Mouse (Mus musculus) CD4-positive, CD25-positive, alpha-beta regulatory T cell, adult 2 months (primary cell): Measurements from ENCODE around the gene Fam13c.

ENCODE experiments used
- DNase-seq: peaks from one replicate; pipeline ENCODE4 v3.0.0-alpha.2; 2012; ENCODE audit warnings: low read depth, low spot score

Fam13c gene

GRCm38 (mm10) chr10:70520143-70521131 lies 80.2 kb downstream of the Fam13c start:
- DNase-seq: no peak

GRCm38 (mm10) chr10:70521379-70521778 lies 81.1 kb downstream of the Fam13c start:
- DNase-seq: no peak

- no peak for DNase-seq
Measured at GRCm38 (mm10) chr10:70530185-70530823, 90.0 kb downstream of the Fam13c start.

DNA sequence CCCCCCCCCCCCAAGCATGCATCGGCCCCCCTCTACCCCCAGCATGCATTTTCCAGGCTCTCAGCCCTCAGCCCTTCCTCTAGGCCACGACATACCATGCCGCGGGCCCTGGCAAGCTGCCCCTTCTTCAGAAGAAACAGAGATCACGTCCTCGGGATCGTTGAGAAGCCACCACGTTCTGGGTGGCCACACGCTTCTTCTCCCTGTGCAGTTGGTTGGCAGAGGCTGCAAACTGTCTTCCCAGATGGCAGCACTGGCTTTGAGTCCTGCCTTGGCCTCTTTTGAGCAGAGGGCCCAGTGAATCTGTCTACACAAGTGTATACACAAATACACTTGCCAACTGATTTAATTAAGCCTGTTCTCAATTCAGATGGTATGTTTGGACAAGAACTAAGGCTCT lies 92.0 kb downstream of the Fam13c start:
- DNase-seq: no peak

- no peak for DNase-seq
Measured at GRCm38 (mm10) chr10:70533301-70533781, 93.1 kb downstream of the Fam13c start.

DNA sequence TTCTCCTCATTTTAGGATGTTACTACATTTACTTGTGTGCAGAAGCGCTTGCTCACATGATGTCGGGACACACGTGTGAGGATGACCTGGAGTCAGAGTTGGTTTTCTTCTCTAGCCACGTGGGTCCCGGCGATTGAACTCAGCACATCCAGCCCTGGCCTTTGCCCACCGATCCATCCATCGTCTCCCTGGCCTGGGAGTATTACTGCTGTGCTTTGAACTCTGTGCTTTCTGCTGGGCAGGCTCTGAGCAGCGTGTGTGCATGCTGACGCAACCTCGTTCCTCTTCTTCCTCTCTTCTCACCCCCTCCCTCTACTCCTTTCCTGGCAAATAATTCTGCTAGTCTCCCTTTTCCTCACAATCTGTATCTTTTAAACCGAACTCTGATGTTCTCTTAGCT lies 93.7 kb downstream of the Fam13c start:
- DNase-seq: no peak

DNA sequence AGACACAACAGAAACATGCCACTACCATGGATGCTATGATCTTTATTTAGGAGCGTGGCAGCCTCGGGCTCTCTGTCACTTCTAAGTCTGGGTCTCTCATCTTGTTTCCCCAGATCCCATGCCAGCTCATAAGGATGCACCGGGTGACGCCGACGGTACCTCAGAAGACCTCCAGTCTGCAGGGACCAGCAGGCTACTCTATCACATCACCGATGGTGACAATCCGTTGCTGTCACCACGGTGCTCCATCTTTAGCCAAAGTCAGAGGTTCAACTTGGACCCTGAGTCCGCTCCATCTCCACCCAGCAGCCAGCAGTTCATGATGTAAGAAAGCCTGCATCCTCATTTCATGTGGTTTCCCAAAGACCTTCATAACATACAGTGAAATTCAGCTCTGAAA lies 94.3 kb downstream of the Fam13c start:
- DNase-seq: no peak

- no peak for DNase-seq
Measured at GRCm38 (mm10) chr10:70535401-70535800, 95.1 kb downstream of the Fam13c start.

DNA sequence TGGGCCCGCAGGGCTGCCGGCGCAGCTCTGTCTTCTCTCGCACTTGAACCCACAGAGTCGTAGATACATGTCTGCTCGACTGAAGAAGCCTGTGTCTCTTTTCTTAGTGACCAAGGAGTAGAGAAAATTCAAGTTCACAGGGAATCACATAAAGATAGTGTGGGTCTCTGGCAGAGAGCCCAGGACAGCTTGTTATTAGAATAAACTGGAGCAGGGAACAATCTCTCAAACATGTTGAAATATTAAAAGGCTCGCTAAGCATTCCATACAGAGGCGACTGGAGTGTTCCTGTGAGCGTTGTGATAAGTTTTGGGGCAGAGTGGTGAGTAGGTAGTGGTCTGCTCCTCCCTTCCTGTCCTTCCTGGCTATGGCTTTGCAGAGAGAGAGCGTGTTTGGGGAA lies 97.4 kb downstream of the Fam13c start:
- DNase-seq: no peak

DNA sequence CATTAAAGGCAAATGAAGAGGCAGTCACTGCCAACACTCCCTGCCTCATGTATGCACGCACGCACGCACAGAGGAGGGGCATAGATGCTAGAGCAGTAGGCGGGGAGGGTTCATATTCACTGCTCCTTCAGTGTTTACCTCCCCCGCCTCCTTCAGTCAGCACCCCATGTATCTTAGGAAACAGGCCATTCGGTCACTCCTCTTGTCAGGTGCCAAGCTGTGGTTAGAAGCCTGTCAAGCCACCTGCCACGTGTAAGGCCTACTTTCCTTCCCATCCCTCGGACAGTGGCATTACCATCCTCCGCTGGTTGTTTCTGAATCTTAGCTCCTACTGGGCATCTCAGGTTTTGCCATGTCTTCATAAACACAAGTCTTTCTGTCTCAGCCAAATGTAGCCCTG lies 99.0 kb downstream of the Fam13c start:
- DNase-seq: no peak

GRCm38 (mm10) chr10:70540456-70541195 lies 100.3 kb downstream of the Fam13c start:
- no peak for DNase-seq

DNA sequence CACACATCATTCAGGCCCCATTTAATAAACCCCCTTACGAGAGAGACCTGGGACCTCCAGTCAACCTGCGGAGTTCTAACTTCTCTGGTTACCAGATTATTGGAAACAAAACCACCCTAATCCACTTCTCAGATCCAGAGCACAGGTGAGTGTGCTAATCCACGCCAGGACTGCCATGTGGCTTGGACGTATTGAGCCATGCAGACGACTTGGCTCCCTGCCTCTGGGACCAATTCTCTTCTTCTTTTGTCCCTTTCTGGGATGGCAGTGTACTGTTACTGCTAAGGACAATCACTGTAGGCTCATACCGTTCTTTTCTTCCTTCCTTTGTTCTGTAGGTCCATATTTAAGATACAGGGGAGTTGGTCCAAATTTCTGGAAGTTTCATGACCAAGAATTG lies 102.6 kb downstream of the Fam13c start:
- no peak for DNase-seq

- DNase-seq: no peak
Measured at GRCm38 (mm10) chr10:70552531-70552930, 112.2 kb downstream of the Fam13c start.

- no peak for DNase-seq
Measured at GRCm38 (mm10) chr10:70563636-70564035, 123.4 kb downstream of the Fam13c start.

- DNase-seq: no peak
Measured at GRCm38 (mm10) chr10:70581556-70582211, 141.4 kb downstream of the Fam13c start.

DNA sequence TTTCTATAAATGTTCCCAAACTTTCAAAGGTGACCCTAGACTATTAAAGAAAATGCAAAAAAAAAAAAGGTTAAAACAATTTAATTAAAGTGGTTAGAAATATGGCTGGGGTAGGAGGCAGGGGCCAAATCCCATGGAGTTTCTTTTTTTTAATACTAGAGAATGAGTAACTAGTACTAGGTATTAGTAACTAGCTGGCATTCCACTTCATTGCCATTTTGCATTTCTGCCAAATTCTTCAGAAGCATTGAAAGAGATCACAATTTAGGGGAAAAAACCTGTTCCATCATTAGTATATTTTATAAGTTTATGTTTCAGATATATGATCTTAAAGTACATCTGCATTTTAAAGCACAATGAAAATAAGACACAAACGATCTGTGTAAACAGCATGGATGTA lies 143.9 kb downstream of the Fam13c start:
- DNase-seq: no peak

GRCm38 (mm10) chr10:70586876-70587405 lies 146.7 kb downstream of the Fam13c start:
- no peak for DNase-seq

GRCm38 (mm10) chr10:70594007-70594406 lies 153.7 kb downstream of the Fam13c start:
- no peak for DNase-seq

DNA sequence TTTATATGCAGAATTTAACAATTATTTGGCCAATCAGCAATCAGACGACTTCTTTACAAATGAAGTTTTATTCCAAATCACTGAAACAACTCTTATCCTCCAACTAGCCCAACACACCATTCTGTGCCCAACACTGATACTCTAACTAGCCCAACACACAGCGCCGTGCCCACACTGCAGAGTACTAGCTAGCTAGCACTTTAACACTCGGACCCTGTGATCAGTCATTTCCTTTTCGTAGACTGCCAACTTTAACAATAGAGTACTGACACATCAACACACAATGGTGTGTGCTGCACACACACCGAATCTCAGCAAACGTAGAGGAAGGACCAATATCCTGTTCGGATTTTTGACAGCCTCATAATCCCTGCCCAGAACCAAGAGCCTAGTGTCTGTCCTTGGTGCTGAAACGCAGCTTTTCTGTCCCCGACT lies 157.8 kb downstream of the Fam13c start:
- no peak for DNase-seq

GRCm38 (mm10) chr10:70598516-70599125 lies 158.3 kb downstream of the Fam13c start:
- no peak for DNase-seq
